Mouse (Mus musculus) sigmoid colon, adult 10 weeks (tissue): Measurements from ENCODE around the gene Slitrk5. TPM values are rescaled to one million over a fixed set of nuclear protein-coding genes. Genes with fewer than 3 reads are reported as not detected.

ENCODE experiments used
- polyA plus RNA-seq: library from polyadenylated mRNA; stranded (reverse); fragments of 350-450 nt; fragmentation: Illumina TruSeq; extraction: RNeasy Lipid Tissue Mini Kit (QIAGEN cat#74804); gene quantifications from one replicate; pipeline ENCODE4 v1.2.3, GENCODE M21; 2014; ENCODE audit warnings: low read depth, low replicate concordance

Slitrk5 gene
- polyA plus RNA-seq = 0.95 TPM

DNA sequence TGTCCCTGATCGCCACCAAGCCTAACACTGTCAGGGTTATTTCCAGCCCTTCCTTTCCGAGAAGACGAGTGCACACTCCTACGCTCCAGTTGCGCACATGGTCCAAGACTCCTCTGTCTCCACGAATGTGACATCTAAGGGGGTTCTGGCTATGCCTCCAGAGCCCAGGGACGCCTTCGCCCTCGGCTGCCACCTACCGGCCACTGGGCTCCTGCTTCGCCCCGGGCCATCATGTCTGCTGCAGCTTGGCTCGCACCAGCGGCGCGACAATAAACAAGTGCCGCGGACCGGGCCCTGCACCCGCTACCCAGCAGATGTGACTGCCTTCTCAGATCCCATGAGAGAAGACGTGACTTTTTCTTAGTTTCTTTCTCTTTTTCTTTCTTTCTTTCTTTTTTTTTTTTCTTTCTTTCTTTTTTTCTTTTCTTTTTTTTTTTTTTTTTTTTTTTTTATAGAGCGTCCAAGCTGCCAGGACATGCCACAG, at the start of gene Slitrk5:
Gene Slitrk5 (plus strand): TSS at position 434 of the 484 bp plus-strand sequence.

